Mouse (Mus musculus) left cerebral cortex, postnatal 25 days (tissue): ENCODE data around the gene 0610010K14Rik. TPM values are rescaled to one million over a fixed set of nuclear protein-coding genes. Genes with fewer than 3 reads are reported as not detected.

ENCODE experiments used
- DNase-seq, 2 experiments: peaks; one replicate each; pipeline ENCODE4 v3.0.0; 2022; ENCODE audit warnings: low spot score in 2 of 2, mixed read lengths in 1 of 2
- intact Hi-C: fragments of 180-260 bp; cut with DNase I; formaldehyde crosslinking; loops from one replicate; pipeline ENCODE4 v1.15.1; 2025
- total RNA-seq, 2 experiments: library from RNA; stranded (reverse); gene quantifications; 2 replicates each; pipeline ENCODE4 v1.2.3; 2021

The 0610010K14Rik gene
- 10 to 100 TPM; 45.9 to 47.1 TPM for total RNA-seq

DNA sequence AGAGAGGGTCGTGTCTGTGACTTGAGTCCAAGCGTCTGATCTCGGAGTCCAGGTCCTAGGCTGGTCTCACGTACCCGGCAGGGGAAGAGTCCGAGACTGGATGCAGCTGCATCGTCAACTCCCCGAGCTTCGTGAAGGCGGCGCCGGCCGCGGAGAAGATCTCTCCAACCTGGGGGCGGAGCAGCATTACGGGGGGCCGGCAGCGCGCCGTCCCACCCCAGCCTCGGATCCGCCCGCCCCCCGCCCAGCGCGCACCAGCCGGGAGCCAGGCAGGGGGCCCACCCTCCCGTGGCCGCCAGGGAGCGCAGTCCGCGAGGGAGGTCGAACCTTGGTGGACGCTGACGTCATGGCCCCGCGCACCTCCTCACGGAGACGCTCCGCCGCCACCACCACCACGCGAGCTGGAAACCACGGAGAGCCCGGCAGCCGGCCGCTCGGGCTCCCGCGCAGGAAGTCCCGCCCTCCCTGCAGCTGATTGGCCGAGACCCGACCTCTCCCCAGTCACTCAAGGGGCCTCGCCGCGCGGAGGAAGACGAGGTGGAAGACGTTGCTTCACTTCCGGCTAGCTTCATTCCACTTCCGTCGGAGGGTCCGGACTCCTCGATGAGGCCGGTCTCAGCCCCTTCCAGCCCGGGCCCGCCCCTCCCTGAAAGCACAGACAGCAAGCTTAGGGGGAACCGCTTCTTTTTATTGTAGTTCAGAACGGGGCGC lies at the start of gene 0610010K14Rik:
TSS of gene 0610010K14Rik (minus strand) at position 458 of the 711 bp plus-strand sequence.
- intact Hi-C loops, result loop anchor here (10.0 kb wide), 1 partner anchor 407 kb away; the partner anchor contains the start of genes Rnf167 and Slc25a11
- peak; percentile 98 to 99 for DNase-seq

- DNase-seq, result no peak
These were observed 48.0 kb upstream of the 0610010K14Rik start for GRCm38 (mm10) chr11:70285686-70286085.

GRCm38 (mm10) chr11:70284757-70285156 lies 47.0 kb upstream of the 0610010K14Rik start:
- intact Hi-C loops, result no loop called here
- no peak for DNase-seq

More at GRCm38 (mm10) chr11:70285686-70286085, 48.0 kb upstream of the 0610010K14Rik start:
- intact Hi-C loops, result no loop called here

DNA sequence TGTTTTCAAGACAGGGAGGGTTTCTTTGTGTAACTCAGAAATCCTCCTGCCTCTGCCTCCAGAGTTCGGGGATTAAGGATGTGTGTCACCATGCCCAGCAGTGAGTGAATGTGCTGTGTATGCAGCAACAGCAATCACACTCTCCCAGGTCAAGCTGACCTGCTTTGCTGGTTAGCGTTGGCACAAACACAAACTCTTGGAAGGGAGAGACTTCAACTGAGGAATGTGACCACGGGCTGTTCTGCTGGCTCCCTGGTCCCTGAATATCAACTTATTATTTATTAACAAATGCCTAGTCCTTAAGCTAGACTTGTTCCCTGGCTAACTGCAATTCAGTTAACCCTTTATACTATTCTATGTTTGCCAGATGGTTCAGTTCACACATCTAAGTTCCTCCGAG lies 46.0 kb upstream of the 0610010K14Rik start:
- DNase-seq, result no peak
- intact Hi-C loops, result no loop called here

GRCm38 (mm10) chr11:70280441-70280840 lies 42.7 kb upstream of the 0610010K14Rik start:
- DNase-seq, result peak in 1 of 2 experiments; percentile 19
- intact Hi-C loops, result no loop called here

- intact Hi-C loops, result no loop called here
- DNase-seq, result peak in 1 of 2 experiments; percentile 10
These were observed 41.2 kb upstream of the 0610010K14Rik start for GRCm38 (mm10) chr11:70278961-70279360.

DNA sequence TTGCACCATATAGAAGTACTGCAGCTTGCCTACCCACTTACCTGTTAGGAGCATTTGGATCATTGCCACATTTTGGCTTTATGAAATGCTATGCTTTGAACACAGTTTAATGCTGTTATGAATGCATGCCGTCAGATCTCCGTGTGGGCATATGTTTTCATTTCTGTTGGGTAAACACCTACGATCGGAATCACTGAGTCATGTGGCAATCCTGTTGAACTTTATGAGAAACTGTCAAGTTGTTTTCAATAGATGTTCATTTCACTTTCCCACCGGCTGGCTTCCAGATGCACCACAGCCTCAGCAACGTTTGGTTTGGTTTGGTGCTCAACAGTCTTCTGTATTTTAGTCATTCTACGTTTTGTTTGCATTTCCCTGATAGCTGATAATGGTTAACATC lies 33.9 kb upstream of the 0610010K14Rik start:
- intact Hi-C loops, result no loop called here

GRCm38 (mm10) chr11:70266405-70266804 lies 28.7 kb upstream of the 0610010K14Rik start:
- intact Hi-C loops, result no loop called here

More for the DNA sequence above, 33.9 kb upstream of the 0610010K14Rik start:
- DNase-seq, result no peak

DNA sequence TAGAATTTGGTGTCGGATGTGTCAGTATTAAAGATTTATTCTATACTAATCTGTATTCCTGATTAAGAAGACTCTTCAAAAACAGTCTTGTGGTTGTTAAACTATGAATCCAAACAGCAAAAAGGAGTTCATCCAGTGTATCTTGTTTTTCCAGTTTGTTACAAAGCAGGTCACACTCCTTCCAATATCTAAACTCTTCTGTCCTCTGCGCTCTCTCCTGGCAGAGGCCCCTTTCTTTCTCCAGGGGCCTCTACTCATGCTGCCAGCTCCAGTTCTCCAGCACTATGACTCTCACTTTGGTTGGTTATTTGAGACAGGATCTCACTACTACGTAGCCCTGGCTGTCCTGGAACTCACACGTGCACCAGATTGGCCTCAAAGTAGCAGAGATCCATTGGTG lies 28.1 kb upstream of the 0610010K14Rik start:
- DNase-seq, result no peak
- intact Hi-C loops, result no loop called here

More at GRCm38 (mm10) chr11:70266405-70266804, 28.7 kb upstream of the 0610010K14Rik start:
- DNase-seq, result no peak

- no peak for DNase-seq
- intact Hi-C loops, result no loop called here
These were observed 27.5 kb upstream of the 0610010K14Rik start for GRCm38 (mm10) chr11:70265252-70265651.

- intact Hi-C loops, result no loop called here
- no peak for DNase-seq
These were observed 21.3 kb upstream of the 0610010K14Rik start for GRCm38 (mm10) chr11:70259035-70259434.

GRCm38 (mm10) chr11:70254931-70255531 lies 17.3 kb upstream of the 0610010K14Rik start, which contains the start of gene Alox12:
Alox12 (minus strand) TSS chr11:70255353.
- intact Hi-C loops, result no loop called here

DNA sequence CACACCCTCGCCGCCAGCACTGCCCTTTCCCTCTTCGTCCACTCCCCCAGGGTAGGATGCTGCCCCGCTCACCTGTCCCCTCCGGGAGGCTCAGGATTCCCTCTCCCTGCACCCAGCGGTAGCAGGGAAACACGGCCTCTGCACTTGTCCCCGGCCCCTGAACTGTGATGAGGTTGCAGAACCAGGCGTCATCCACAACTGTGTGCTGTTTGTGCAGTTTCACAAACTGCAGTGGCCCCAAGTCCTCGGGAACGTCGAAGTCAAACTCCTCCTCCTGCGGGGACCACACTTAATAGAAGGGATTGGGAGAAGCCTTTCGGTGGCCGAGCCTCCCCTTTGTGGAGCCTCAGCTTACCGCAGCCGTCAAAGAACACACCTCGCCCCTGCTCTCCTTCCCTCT lies 16.6 kb upstream of the 0610010K14Rik start:
- intact Hi-C loops, result no loop called here

More at GRCm38 (mm10) chr11:70254931-70255531, 17.3 kb upstream of the 0610010K14Rik start, which contains the start of gene Alox12:
- no peak for DNase-seq

GRCm38 (mm10) chr11:70251853-70252252 lies 14.1 kb upstream of the 0610010K14Rik start:
- DNase-seq, result no peak
- intact Hi-C loops, result loop anchor here (2.0 kb wide), 1 partner anchor 57 kb away; no protein-coding TSS in a partner anchor

More for the DNA sequence above, 16.6 kb upstream of the 0610010K14Rik start:
- DNase-seq, result no peak

- intact Hi-C loops, result no loop called here
- DNase-seq, result no peak
These were observed 12.4 kb upstream of the 0610010K14Rik start for GRCm38 (mm10) chr11:70250150-70250549.

DNA sequence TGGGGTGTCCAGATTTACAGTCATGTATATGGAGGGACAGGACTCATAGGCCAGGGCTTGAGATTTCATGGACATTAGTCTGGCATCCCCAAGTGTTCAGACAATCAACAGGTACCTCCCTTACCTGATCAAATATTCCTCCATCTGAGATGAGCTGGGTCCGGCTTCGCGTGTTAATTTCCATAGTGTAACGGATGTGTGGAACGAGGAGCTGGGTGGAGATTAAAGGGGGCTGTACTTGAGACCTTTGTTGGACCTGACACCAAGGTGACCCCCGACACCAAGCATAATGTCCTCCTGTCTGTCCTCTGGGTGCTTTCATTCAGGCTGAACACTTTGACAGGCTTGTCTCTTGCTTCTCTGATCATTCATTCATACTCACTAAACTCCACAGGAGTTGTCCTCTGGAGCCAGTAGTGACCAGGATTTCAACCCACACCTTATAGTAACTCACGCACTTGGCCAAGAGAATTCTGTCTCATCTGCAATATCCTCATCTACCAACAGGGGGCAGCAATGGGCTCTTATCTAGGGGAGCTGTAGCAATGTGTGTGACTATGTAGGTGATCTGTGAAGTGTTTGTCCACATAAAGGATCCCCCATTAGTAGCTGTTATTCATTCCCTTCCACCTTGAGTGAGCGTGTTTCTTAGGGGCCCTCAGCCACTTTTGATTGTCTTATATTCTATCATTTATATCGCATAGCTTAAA lies 9.6 kb upstream of the 0610010K14Rik start:
- intact Hi-C loops, result no loop called here
- peak; percentile 59 for DNase-seq

- no peak for DNase-seq
- intact Hi-C loops, result no loop called here
These were observed 4.9 kb upstream of the 0610010K14Rik start for GRCm38 (mm10) chr11:70242591-70242990.

DNA sequence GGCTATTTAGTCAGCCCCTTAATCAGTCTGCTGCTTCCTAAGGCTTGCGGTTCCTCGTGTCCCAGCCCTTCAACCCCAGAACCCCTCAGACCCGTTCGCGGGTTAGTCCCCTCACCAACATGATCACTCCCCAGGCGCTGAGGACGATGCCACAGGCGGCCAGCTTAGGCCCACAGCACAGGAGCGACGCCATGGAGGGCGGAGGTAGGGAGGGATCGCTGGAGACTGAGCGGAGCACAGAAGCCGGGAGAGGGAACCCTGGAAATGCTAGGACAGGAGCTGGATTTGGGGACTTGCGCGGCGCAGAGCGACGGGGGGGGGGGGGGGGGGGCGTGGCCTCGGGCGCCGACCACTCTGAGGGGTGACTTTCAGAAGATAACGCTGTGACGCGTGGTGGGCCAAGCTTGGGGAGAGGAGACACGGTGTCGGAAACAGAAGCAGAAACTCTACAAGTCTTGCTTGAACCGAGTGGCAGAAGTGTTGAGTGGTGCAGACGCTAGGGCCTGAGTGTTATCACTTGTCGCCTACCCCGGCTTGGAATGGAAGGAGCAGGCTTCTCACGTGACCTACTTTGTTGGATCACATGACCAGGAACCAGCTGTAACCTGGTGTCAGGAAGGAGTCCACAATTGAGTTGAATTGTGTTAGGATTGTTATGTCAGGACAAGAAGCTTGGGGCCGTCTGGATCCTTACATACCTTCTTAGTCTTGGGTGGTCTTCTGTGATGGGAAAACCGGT lies 2.0 kb upstream of the 0610010K14Rik start, which contains the start of the genes Gm21988 and Rnasek:
TSS of gene Gm21988 (minus strand) at position 290 of the 739 bp plus-strand sequence.
TSS of gene Rnasek (minus strand) at position 302 of the 739 bp plus-strand sequence.
- DNase-seq, result peak; percentile 89 to 91
- intact Hi-C loops, result loop anchor here (10.0 kb wide), 1 partner anchor 405 kb away; the partner anchor contains the start of genes Rnf167 and Slc25a11
